Mouse (Mus musculus): ENCODE measurements at regions not wholly inside any gene's neighbourhood (a gene's known extent, or its start where the extent isn't known, plus 50 kb on each side); places are given as distances from the start of the nearest gene placed in this dataset.
A peak's percentile ranks its signal among the peaks of the same experiment; 100 is the strongest.

DNA sequence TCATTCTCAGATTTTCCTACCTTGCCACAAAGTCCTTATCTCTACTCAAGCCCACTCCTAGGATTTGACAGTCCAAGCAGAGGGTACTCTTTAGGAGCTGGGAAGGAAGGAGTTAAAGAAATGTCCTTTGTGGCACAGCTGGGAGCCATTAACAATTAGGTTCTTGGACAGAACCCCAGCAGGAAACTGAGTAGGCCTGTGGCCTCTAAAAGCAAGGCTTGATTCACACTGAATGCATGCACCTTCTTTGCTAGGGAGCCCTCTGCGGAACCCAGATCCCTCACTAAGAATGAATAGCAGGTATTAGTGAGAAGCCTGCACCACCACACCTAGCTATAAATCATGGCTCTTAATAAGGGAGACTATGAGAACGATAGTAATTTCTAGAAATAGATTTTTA is 595.3 kb downstream of the Lmo4 start:
- no peak overlapping the region for H3K4me3 ChIP-seq (ENCODE audit: low read depth, low read length)
- no peaks in the 10 kb centered on the region for H3K27me3 ChIP-seq (ENCODE audit: control insufficient read depth, insufficient read depth, low read length)
- H3K36me3 ChIP-seq (ENCODE audit: control insufficient read depth, insufficient read depth, low read length): no peaks in the 10 kb centered on the region
- TF ChIP-seq POLR2A (IDR thresholded peaks at IDR 0.05; ENCODE audit: low read depth, low read length) (no peak), CTCF (IDR thresholded peaks at IDR 0.05; ENCODE audit: extremely low read depth, insufficient read length, insufficient replicate concordance, low read depth, low read length) (no peak)
- H3K27ac ChIP-seq (ENCODE audit: insufficient read depth, low read depth, low read length): no peak overlapping the region
- no peaks in the 10 kb centered on the region for H3K4me1 ChIP-seq (ENCODE audit: control insufficient read depth, insufficient read depth, insufficient read length, low read length)
- WGBS: 65% methylated on average over 2 of the region's 2 CpGs

DNA sequence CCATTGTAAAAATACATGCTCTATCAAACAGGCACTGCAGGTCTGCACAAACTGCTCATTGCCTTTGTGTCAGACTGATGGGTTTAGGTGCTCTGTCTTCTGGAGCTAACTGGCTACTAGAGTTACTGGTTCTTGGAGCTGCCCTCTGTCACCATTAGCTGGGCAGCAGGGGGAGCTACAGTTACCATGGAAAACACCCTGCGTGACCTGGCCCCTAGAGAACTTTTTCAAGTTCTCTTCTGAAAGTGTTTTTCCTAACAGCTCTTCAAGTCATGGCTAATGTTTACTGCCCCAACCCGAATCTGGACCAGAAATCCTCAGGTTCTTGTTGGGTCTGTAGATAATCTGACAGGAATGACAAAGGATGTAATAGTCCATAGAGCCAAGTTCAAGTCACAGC is 605.9 kb downstream of the Lmo4 start:
- Histone ChIP-seq H3K27ac (ENCODE audit: insufficient read depth, low read depth, low read length) (no peak overlapping the region), H3K4me1 (ENCODE audit: control insufficient read depth, insufficient read depth, insufficient read length, low read length) (peaks cover 2% of the 10 kb centered on the region; the same call in 1 of the 2 replicates), H3K4me3 (ENCODE audit: low read depth, low read length) (no peak overlapping the region), H3K27me3 (ENCODE audit: control insufficient read depth, insufficient read depth, low read length) (no peaks in the 10 kb centered on the region), H3K36me3 (ENCODE audit: control insufficient read depth, insufficient read depth, low read length) (no peaks in the 10 kb centered on the region)
- WGBS: 38% methylated on average over 2 of the region's 2 CpGs
- peak; percentile 52; the same call in 1 of the 2 replicates for TF ChIP-seq CTCF (IDR thresholded peaks at IDR 0.05; ENCODE audit: extremely low read depth, insufficient read length, insufficient replicate concordance, low read depth, low read length)
- no peak for TF ChIP-seq POLR2A (IDR thresholded peaks at IDR 0.05; ENCODE audit: low read depth, low read length)

DNA sequence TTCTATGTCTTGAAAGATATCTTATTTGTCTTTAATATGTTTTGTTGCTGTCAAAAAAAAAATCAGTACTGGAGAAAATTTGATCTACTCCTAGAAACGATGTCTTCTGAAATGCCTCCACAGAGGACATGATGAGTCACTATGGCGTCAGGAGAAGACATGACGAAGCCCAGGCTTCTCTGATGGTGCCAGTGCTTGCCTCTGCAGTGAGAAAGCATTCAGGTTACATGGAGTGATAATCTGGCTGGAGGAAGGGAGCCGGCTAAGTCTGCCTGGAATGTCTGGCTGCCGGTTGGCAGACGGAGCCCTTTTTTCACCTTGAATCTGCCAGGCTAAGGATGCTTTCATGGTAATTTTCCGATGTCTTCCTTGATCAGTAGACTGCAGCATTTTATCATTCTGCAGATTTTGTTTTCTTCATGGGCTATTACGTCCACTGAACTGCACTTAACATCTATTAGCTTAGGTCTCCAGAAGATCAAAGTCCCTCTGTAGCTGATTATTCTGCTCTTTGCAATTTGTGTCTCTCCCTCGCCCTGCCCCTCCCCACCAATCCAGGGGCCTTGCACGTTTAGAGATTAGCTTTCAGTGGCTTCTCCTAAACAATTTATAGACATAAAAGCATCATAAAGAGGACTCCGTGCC is 607.9 kb downstream of the Lmo4 start:
- 27% methylated on average over 11 of the region's 11 CpGs for WGBS
- TF ChIP-seq CTCF (IDR thresholded peaks at IDR 0.05; ENCODE audit: extremely low read depth, insufficient read length, insufficient replicate concordance, low read depth, low read length) (no peak), POLR2A (IDR thresholded peaks at IDR 0.05; ENCODE audit: low read depth, low read length) (no peak)
- Histone ChIP-seq H3K27ac (ENCODE audit: insufficient read depth, low read depth, low read length) (no peak overlapping the region), H3K4me3 (ENCODE audit: low read depth, low read length) (no peak overlapping the region), H3K4me1 (ENCODE audit: control insufficient read depth, insufficient read depth, insufficient read length, low read length) (peaks cover 2% of the 10 kb centered on the region; the same call in 1 of the 2 replicates), H3K27me3 (ENCODE audit: control insufficient read depth, insufficient read depth, low read length) (no peaks in the 10 kb centered on the region), H3K36me3 (ENCODE audit: control insufficient read depth, insufficient read depth, low read length) (no peaks in the 10 kb centered on the region)

DNA sequence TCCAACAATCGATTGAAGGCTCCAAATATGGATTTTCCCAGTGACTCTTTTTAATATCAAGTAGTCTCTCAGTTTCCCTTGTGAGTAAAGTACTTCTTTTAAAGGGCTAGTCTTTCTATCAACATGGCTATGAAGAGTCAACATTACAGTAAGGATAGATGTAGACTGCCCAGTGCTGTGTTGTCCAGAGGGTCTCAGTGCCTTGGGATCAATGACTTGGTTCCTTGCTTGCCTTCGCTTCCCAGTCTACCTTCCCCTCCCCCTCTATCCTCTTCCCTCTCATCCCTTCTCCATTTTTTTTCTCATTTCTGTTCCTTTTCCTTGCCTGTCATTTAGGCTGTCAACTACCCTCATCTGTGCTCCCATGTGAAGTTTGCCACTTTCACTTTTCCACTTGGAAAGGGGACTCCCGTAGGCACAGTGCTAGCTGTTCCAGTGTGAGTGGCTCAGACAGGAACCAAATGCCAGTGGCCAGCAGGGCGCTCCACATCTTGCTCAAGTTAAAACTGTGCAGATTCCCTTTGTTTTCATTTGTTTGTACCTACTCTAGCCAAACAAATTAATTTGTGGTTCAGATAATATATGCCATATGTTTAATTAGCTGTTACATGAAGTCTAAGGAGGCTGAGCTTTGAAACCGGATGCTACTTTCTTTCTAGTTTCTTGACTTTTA is 608.9 kb downstream of the Lmo4 start:
- H3K4me1 ChIP-seq (ENCODE audit: control insufficient read depth, insufficient read depth, insufficient read length, low read length): peaks cover 2% of the 10 kb centered on the region; the same call in 1 of the 2 replicates
- no peak for TF ChIP-seq CTCF (IDR thresholded peaks at IDR 0.05; ENCODE audit: extremely low read depth, insufficient read length, insufficient replicate concordance, low read depth, low read length)
- no peak for TF ChIP-seq POLR2A (IDR thresholded peaks at IDR 0.05; ENCODE audit: low read depth, low read length)
- H3K36me3 ChIP-seq (ENCODE audit: control insufficient read depth, insufficient read depth, low read length): no peaks in the 10 kb centered on the region
- H3K27ac ChIP-seq (ENCODE audit: insufficient read depth, low read depth, low read length): no peak overlapping the region
- H3K27me3 ChIP-seq (ENCODE audit: control insufficient read depth, insufficient read depth, low read length): no peaks in the 10 kb centered on the region
- WGBS: 78% methylated on average over 5 of the region's 5 CpGs
- no peak overlapping the region for H3K4me3 ChIP-seq (ENCODE audit: low read depth, low read length)

DNA sequence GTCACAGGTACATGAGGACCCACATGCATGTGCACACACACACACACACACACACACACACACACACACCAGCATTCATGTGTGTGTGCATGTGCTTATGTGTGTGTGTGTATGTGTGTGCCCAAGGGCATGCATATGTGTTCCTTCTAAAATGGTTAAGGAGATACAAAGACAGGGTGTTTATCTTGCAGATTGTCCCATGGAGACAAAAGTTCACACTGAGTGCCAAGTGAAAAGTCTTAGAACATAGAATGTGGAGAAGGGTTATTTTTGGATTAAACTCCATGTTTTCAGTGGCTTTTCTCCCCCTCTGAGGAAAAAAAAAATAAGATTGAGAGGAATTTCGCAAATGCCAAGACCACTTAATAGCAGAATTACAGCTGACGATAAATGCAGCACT is 609.9 kb downstream of the Lmo4 start:
- no peak for TF ChIP-seq CTCF (IDR thresholded peaks at IDR 0.05; ENCODE audit: extremely low read depth, insufficient read length, insufficient replicate concordance, low read depth, low read length)
- no peak for TF ChIP-seq POLR2A (IDR thresholded peaks at IDR 0.05; ENCODE audit: low read depth, low read length)
- peaks cover 2% of the 10 kb centered on the region; the same call in 1 of the 2 replicates for H3K4me1 ChIP-seq (ENCODE audit: control insufficient read depth, insufficient read depth, insufficient read length, low read length)
- H3K27ac ChIP-seq (ENCODE audit: insufficient read depth, low read depth, low read length): no peak overlapping the region
- no peaks in the 10 kb centered on the region for H3K36me3 ChIP-seq (ENCODE audit: control insufficient read depth, insufficient read depth, low read length)
- 80% methylated on average over 2 of the region's 2 CpGs for whole genome bisulfite sequencing
- H3K4me3 ChIP-seq (ENCODE audit: low read depth, low read length): no peak overlapping the region
- H3K27me3 ChIP-seq (ENCODE audit: control insufficient read depth, insufficient read depth, low read length): no peaks in the 10 kb centered on the region

DNA sequence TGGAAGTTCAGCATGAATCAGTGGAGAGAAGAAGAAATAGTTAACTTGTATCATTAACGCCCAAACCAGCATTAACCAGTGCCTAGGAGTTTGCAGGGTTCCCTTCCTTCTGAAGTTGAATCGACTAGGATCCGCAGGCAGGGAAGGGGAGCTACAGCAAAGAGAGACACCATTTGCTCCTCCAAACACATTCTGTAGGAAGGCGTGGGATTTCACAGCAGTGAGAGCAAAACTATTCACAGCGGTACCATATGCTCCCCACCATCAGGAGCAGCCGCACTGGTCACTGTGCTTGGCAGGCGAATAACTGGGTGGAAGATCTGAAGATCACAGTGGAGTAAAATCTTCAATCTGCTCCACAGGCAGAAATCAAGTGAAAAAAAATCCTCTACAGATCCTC is 610.3 kb downstream of the Lmo4 start:
- no peak overlapping the region for H3K4me3 ChIP-seq (ENCODE audit: low read depth, low read length)
- H3K36me3 ChIP-seq (ENCODE audit: control insufficient read depth, insufficient read depth, low read length): no peaks in the 10 kb centered on the region
- 80% methylated on average over 7 of the region's 7 CpGs for WGBS
- no peak for TF ChIP-seq CTCF (IDR thresholded peaks at IDR 0.05; ENCODE audit: extremely low read depth, insufficient read length, insufficient replicate concordance, low read depth, low read length)
- no peak for TF ChIP-seq POLR2A (IDR thresholded peaks at IDR 0.05; ENCODE audit: low read depth, low read length)
- H3K4me1 ChIP-seq (ENCODE audit: control insufficient read depth, insufficient read depth, insufficient read length, low read length): peaks cover 2% of the 10 kb centered on the region; the same call in 1 of the 2 replicates
- no peaks in the 10 kb centered on the region for H3K27me3 ChIP-seq (ENCODE audit: control insufficient read depth, insufficient read depth, low read length)
- no peak overlapping the region for H3K27ac ChIP-seq (ENCODE audit: insufficient read depth, low read depth, low read length)

DNA sequence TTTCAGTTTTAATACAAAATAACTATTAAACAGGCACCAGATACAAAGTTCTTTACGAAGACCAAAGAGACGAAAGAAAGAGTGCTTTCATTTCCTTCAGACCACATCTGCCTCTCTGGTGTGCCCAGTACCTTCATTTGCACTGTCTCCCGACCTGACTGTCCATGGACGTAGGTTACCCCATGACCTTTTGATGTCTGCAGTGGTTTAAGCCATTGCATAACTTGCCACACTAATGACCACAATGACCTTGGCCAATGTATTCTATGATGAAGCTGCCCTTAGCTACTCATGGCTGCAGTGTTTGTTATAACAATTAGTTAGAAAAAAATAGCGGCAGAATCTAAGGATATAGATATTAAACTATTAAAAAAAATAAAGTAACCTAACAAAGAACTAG is 618.4 kb downstream of the Lmo4 start:
- Histone ChIP-seq H3K27ac (ENCODE audit: insufficient read depth, low read depth, low read length) (no peak overlapping the region), H3K4me1 (ENCODE audit: control insufficient read depth, insufficient read depth, insufficient read length, low read length) (no peaks in the 10 kb centered on the region), H3K36me3 (ENCODE audit: control insufficient read depth, insufficient read depth, low read length) (no peaks in the 10 kb centered on the region), H3K4me3 (ENCODE audit: low read depth, low read length) (no peak overlapping the region), H3K27me3 (ENCODE audit: control insufficient read depth, insufficient read depth, low read length) (no peaks in the 10 kb centered on the region)
- WGBS: 89% methylated on average over 5 of the region's 5 CpGs
- TF ChIP-seq CTCF (IDR thresholded peaks at IDR 0.05; ENCODE audit: extremely low read depth, insufficient read length, insufficient replicate concordance, low read depth, low read length) (no peak), POLR2A (IDR thresholded peaks at IDR 0.05; ENCODE audit: low read depth, low read length) (no peak)

All from small intestine, adult 2 months (tissue).